12 mouse cellular contexts compared by ENCODE assay signal in the genomic region with DNA sequence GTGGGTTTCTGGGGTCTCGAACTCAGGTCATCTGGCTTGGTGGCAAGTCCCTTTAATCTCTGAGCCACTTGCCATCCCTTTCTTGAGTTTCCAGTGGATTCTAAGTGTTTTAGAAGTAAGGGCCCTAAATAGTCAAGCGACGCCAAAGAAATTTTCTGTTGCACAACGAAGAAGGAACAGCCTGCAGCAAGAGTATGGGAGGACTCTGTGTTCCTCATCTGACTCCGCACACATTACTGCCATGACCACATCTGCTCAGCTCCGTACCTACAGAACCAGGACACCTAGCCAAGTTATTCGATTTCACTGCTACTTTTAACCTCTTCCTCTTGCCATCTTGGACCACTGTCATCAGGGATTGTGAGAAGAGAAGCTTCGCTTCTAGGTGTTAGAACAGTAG.
"Had no signal": no experiment of that assay in that cellular context is flagged by ENCODE, and none has a peak within 500 bp of the region (broad histone marks: within the 10 kb centered on the region; RNA-seq: fewer than 3 reads in every experiment).

No protein-coding gene starts in this region.

- DNase-seq: left cerebral cortex, postnatal 4 days; liver; liver, embryonic 13.5 days; liver, postnatal 0 days; lung, adult 18-20 months; lung, adult 2 months; lung, embryonic 14.5 days; lung, postnatal 10 days; lung, postnatal 14 days; lung, postnatal 36 days; lung, postnatal 4 days; midbrain, embryonic 14.5 days had no signal
